Mouse (Mus musculus) heart, postnatal 4 days (tissue): ENCODE measurements around the gene Fzd9. TPM values are rescaled to one million over a fixed set of nuclear protein-coding genes. Genes with fewer than 3 reads are reported as not detected.
A peak's percentile ranks its signal among the peaks of the same experiment; 100 is the strongest.

Source experiments
- DNase-seq: peaks from one replicate; pipeline ENCODE4 v3.0.0; 2021
- total RNA-seq, 2 experiments: library from RNA; stranded (reverse); gene quantifications; 2 replicates each; pipeline ENCODE4 v1.2.3; 2021

Gene Fzd9
- 1 to 10 TPM; 1.2 to 1.7 TPM for total RNA-seq

- DNase-seq: peak; percentile 91
Observed at GRCm38 (mm10) chr5:135251079-135251454, at the start of gene Fzd9. Gene Fzd9 (minus strand): TSS chr5:135251230.

GRCm38 (mm10) chr5:135292001-135292400, 41.0 kb upstream of the Fzd9 start:
- DNase-seq: no peak

- DNase-seq: no peak
Observed at GRCm38 (mm10) chr5:135291193-135291592, 40.2 kb upstream of the Fzd9 start.

GRCm38 (mm10) chr5:135290703-135291102, 39.7 kb upstream of the Fzd9 start:
- DNase-seq: no peak

- DNase-seq: no peak
Observed at GRCm38 (mm10) chr5:135286926-135287325, 35.9 kb upstream of the Fzd9 start.

- peak; percentile 90 for DNase-seq
Observed at GRCm38 (mm10) chr5:135286185-135286584, 35.2 kb upstream of the Fzd9 start.

DNA sequence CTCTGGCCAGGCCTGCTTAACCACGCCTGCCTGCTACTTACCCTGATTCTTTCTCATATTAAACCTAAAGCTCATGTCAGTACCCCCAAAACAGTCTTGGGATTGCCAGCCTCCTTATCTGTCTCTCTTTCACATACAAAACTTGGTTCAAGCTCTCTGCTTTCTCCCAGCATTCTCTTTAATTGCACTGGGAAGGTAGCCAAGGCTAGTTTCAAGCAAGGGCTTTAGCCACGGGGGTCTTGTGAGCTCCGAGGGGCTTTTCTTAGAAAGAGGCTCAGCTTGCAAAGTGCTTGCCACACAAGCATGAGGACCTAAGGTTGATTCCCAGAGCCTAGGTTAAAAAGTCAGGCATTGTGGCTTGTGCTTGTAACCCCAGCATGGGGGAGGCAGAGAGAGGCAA, 34.2 kb upstream of the Fzd9 start:
- DNase-seq: no peak

DNA sequence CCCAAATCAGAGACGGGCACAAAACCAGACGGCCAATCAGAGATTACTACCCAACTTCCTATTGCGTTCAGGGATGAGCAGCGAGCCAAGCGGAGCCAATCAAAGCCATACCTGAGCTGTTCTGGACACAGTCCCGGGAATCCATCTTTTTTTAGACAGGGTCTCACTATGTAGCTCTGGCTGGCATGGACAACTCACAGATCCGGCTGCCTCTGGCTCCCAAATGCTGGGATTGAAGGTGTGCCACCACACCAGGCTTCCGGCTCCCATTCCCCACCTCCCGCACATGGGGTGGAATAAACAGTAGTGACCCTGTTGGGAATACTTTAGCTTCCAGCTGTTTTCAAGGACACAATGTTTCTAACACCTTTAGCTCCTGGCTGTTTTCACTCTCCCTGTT, 29.2 kb upstream of the Fzd9 start:
- peak; percentile 11 for DNase-seq

DNA sequence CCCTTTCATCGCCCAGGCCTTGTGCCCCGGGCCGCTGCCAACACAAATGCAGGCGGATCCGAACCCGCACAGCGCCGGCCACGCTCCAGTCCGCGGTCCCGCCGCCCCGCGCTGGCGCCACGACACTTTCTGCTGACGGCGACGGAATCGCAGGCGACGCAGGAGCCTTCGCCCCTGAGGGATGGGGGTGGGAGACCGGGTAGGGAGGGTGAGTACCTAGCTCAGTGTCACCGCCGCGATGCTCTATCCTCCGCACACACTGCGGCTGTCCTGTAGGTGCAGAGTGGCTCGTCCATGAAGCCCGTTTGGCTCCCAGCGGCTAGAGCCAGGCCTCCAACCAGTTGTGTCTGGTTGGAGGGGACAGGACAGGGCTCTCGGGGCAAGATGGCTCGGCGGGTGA, 25.6 kb upstream of the Fzd9 start:
- DNase-seq: no peak

- DNase-seq: peak; percentile 24
Observed at GRCm38 (mm10) chr5:135274663-135275396, 23.8 kb upstream of the Fzd9 start.

- DNase-seq: peak; percentile 25
Observed at GRCm38 (mm10) chr5:135271563-135272165, 20.6 kb upstream of the Fzd9 start.

DNA sequence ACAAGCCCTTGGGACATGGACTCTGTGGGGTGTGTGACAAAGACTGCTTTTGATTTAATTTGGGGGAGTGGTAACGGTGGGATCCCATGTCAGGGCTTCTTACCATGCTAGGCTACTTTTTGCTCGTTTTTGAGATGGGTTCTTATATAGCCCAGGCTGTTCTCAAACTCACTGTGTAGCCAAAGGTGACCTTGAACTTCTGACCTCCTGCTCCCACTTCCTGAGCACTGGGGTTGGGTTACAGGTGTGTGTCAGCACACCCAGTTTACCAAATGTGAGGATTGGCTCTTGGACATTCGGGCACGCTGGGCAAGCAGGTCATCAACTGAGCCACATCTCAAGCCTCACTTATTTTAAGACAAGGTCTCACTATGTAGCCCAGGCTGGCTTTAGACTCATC, 19.3 kb upstream of the Fzd9 start:
- no peak for DNase-seq

DNA sequence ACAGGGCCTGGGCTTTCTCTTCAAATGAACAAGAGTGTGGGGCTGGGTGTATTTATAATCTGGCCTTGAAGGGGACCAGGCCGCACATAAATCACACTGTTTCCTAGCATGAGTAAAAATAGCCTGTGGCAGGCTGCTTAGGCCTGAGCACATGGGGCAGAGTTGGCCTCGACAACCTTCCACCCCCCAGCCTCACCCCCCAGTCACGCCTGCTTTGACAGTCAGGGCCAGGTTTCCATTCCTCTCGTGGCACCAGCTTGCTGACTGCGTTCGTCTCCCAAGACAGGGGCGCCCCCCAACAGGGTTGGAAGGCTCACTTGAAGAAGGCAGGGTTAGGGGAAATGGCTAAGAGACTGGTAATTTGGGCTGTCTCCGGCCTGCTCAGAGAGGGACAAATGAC, 18.4 kb upstream of the Fzd9 start:
- no peak for DNase-seq

GRCm38 (mm10) chr5:135264548-135264947, 13.5 kb upstream of the Fzd9 start:
- no peak for DNase-seq

GRCm38 (mm10) chr5:135263866-135264503, 13.0 kb upstream of the Fzd9 start:
- peak; percentile 59 for DNase-seq

DNA sequence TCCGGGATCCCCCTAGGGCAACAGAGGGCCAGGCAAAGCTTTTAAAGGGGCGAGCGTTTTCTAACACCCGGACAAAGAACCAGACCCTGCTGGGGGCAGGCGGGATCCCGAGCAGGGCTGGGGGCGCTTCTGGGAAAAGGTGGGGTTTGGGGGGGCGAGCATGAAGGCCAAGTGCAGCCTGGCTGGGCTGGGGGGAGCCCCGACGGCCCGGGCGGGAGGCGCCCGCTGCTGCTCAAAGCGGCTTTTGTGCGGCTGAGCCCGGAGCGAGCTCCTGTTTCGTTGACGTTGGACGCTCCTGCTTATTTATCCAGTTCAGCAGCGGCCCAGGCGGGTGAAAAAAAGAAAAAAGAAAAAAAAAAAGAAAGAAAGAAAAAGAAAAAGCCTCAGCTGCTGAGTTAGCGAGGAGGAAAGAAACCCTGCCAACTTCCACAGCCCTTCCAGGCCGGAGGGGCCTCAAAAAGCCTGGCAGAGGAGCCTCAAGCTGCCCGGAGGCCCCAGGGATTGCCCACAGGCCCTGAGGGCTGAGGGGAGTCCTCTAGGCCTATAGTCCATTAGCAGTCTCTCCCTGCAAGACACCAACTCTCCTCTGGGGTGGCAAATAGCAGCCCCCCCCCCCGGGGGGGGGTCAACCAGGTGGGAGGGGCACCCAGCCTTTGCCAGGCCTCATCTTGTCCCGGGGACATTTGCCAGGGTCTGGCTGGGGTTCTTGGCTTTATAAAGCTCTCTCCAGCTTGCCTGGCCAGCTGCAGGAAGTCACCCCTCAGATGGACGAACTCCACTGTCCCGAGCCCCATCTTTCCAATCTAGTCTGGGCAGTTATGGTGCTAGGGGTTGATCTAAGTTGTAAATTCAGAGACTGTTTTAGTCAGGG, 7.5 kb upstream of the Fzd9 start:
- no peak for DNase-seq

DNA sequence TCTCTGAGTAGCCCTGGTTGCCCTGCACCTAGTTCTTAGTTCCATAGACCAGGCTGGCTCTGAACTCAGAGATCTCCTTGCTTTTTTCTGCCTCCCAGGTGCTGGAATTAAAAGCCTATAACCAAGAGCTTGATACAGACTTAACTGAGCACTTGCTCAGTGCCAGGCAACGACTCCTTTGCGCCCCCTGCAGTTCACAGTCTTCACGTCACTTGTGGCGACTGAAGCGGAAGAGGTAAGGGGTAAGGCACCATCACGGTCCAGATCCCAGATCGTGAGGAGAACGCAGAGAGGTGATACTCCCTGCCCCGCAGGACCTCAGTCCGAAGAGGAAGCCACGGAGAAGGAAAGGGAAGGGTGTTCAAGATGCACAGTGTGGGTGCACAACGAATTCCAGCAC, 6.5 kb upstream of the Fzd9 start:
- no peak for DNase-seq

- no peak for DNase-seq
Observed at GRCm38 (mm10) chr5:135256166-135256565, 5.1 kb upstream of the Fzd9 start.

- no peak for DNase-seq
Observed at GRCm38 (mm10) chr5:135253741-135254401, 2.8 kb upstream of the Fzd9 start.

GRCm38 (mm10) chr5:135250186-135251078, 598 bp downstream of the Fzd9 start:
- no peak for DNase-seq
